In genomic region chr16:20619541-20620398, GRCm38 (mm10) we compare ENCODE assay signal across 8 mouse cellular contexts. TPM values are rescaled to one million over a fixed set of nuclear protein-coding genes. Genes with fewer than 3 reads are reported as not detected.
DNase-seq lines count a peak whose midpoint lies in the region; ATAC-seq and TF ChIP-seq lines count a peak whose summit lies in the region.

No protein-coding gene starts in this region.

- H3K4me3 ChIP-seq in forebrain, embryonic 10.5 days = peak overlapping the region; percentile 84
- H3K4me3 ChIP-seq in hindbrain, postnatal 0 days (ENCODE audit: low read length) = peak overlapping the region; percentile 84
- H3K4me3 ChIP-seq in liver, embryonic 16.5 days (ENCODE audit: low read depth, low read length) = peak overlapping the region; percentile 45

- H3K9me3 ChIP-seq in forebrain, embryonic 10.5 days = no peaks in the 10 kb centered on the region
- H3K9me3 ChIP-seq in hindbrain, postnatal 0 days (ENCODE audit: low read length) = no peaks in the 10 kb centered on the region
- no peaks in the 10 kb centered on the region for H3K9me3 ChIP-seq in liver, embryonic 16.5 days (replicated peaks; ENCODE audit: control insufficient read depth, low read length)

- H3K36me3 ChIP-seq in forebrain, embryonic 10.5 days (replicated peaks) = peaks cover 27% of the 10 kb centered on the region
- H3K36me3 ChIP-seq in hindbrain, postnatal 0 days (ENCODE audit: insufficient read depth, low read length) = no peaks in the 10 kb centered on the region
- no peaks in the 10 kb centered on the region for H3K36me3 ChIP-seq in liver, embryonic 16.5 days (ENCODE audit: control insufficient read depth, insufficient read depth)

- peaks cover 47% of the 10 kb centered on the region for H3K4me1 ChIP-seq in forebrain, embryonic 10.5 days
- peaks cover 8% of the 10 kb centered on the region; the same call in 1 of the 2 replicates for H3K4me1 ChIP-seq in hindbrain, postnatal 0 days (ENCODE audit: insufficient read depth, low read length)
- peaks cover 29% of the 10 kb centered on the region for H3K4me1 ChIP-seq in liver, embryonic 16.5 days (ENCODE audit: control insufficient read depth, low read depth, low read length)

- peak overlapping the region; percentile 88 for H3K4me2 ChIP-seq in hindbrain, postnatal 0 days (ENCODE audit: low read depth, low read length)
- peak overlapping the region; percentile 97 for H3K4me2 ChIP-seq in liver, embryonic 16.5 days (ENCODE audit: low read depth, low read length)

- 2% methylated on average over 82 of the region's 83 CpGs for WGBS in forebrain, embryonic 10.5 days
- WGBS in hindbrain, postnatal 0 days = 1% methylated on average over 61 of the region's 83 CpGs
- WGBS in liver, embryonic 16.5 days (ENCODE audit: insufficient replicate concordance) = 4% methylated on average over 77 of the region's 83 CpGs

- H3K27ac ChIP-seq in forebrain, embryonic 10.5 days = peak overlapping the region; percentile 65
- peak overlapping the region; percentile 94 for H3K27ac ChIP-seq in hindbrain, postnatal 0 days
- H3K27ac ChIP-seq in liver, embryonic 16.5 days (ENCODE audit: low read length) = no peak overlapping the region

- peak; percentile 22 for DNase-seq in right cerebral cortex, postnatal 25 days
- no peak for DNase-seq in right cerebral cortex, postnatal 10 days (ENCODE audit: low spot score in 2 of 2)
- DNase-seq in adrenal gland, postnatal 25 days = peak; percentile 56
- peak; percentile 49 for DNase-seq in forebrain, embryonic 10.5 days (ENCODE audit: extremely low spot score, low spot score)
- DNase-seq in hindbrain, postnatal 0 days (ENCODE audit: low spot score) = peak; percentile 56
- peak; percentile 67 for DNase-seq in retina, postnatal 1 day
- DNase-seq in layer of hippocampus, adult 9-10 months (ENCODE audit: low spot score) = no peak

- no peak for TF ChIP-seq CTCF in hindbrain, postnatal 0 days (IDR thresholded peaks at IDR 0.05; ENCODE audit: low read depth)

- peak overlapping the region; percentile 70 for H3K9ac ChIP-seq in hindbrain, postnatal 0 days (replicated peaks; ENCODE audit: low read length)
- no peak overlapping the region for H3K9ac ChIP-seq in liver, embryonic 16.5 days (ENCODE audit: low read depth, low read length)

- peak; percentile 21 for ATAC-seq in hindbrain, postnatal 0 days
- peak; percentile 7; the same call in 1 of the 2 replicates for ATAC-seq in liver, embryonic 16.5 days (ENCODE audit: low read depth)

- peaks cover 34% of the 10 kb centered on the region for H3K27me3 ChIP-seq in forebrain, embryonic 10.5 days (ENCODE audit: poor library complexity, severe bottlenecking)
- no peaks in the 10 kb centered on the region for H3K27me3 ChIP-seq in hindbrain, postnatal 0 days (ENCODE audit: insufficient read depth, low read length)
- H3K27me3 ChIP-seq in liver, embryonic 16.5 days (ENCODE audit: control insufficient read depth, insufficient read depth, low read depth, low read length) = peaks cover 67% of the 10 kb centered on the region

RNA-seq across cellular contexts. Expression of gene Camk2n2, which starts 1.3 kb away (rescaled TPM):
- total RNA-seq in adrenal gland, postnatal 25 days (2021) = 15.8 and 27.8 TPM in 2 replicates
- 2.4 and 2.5 TPM in 2 replicates for polyA plus RNA-seq in forebrain, embryonic 10.5 days (2016; fragmentation: Nextera tagmentation; extraction: Ambion mirVana)
- 70.2 and 82.9 TPM in 2 replicates for total RNA-seq in hindbrain, postnatal 0 days (2014; rRNA removed)
- 84.7 and 85.7 TPM in 2 replicates for polyA plus RNA-seq in hindbrain, postnatal 0 days (2015; fragmentation: Nextera tagmentation; extraction: Ambion mirVana)
- 0.15 and 0.18 TPM in 2 replicates for polyA plus RNA-seq in liver, embryonic 16.5 days (2015; fragmentation: Nextera tagmentation; extraction: Ambion mirVana)

RNA-seq across cellular contexts. Expression of gene Alg3, which starts 8.2 kb away (rescaled TPM):
- 26.2 and 41.4 TPM in 2 replicates for total RNA-seq in adrenal gland, postnatal 25 days (2021)
- 61.9 and 62.6 TPM in 2 replicates for polyA plus RNA-seq in forebrain, embryonic 10.5 days (2016; fragmentation: Nextera tagmentation; extraction: Ambion mirVana)
- 34.8 and 38.9 TPM in 2 replicates for total RNA-seq in hindbrain, postnatal 0 days (2014; rRNA removed)
- 35.5 and 36.5 TPM in 2 replicates for polyA plus RNA-seq in hindbrain, postnatal 0 days (2015; fragmentation: Nextera tagmentation; extraction: Ambion mirVana)
- polyA plus RNA-seq in liver, embryonic 16.5 days (2015; fragmentation: Nextera tagmentation; extraction: Ambion mirVana) = 17.7 and 18.5 TPM in 2 replicates

RNA-seq across cellular contexts. Expression of gene Gm49333, which starts 8.4 kb away (rescaled TPM):
- total RNA-seq in adrenal gland, postnatal 25 days (2021) = not detected in 2 replicates
- not detected in 2 replicates for polyA plus RNA-seq in forebrain, embryonic 10.5 days (2016; fragmentation: Nextera tagmentation; extraction: Ambion mirVana)
- total RNA-seq in hindbrain, postnatal 0 days (2014; rRNA removed) = 0.54 TPM in 1 of 2 replicates, not detected in the other
- not detected in 2 replicates for polyA plus RNA-seq in hindbrain, postnatal 0 days (2015; fragmentation: Nextera tagmentation; extraction: Ambion mirVana)
- not detected in 2 replicates for polyA plus RNA-seq in liver, embryonic 16.5 days (2015; fragmentation: Nextera tagmentation; extraction: Ambion mirVana)

RNA-seq across cellular contexts. Expression of gene Eef1akmt4, which starts 8.4 kb away (rescaled TPM):
- 7.2 and 9.1 TPM in 2 replicates for total RNA-seq in adrenal gland, postnatal 25 days (2021)
- 43.3 and 44.1 TPM in 2 replicates for polyA plus RNA-seq in forebrain, embryonic 10.5 days (2016; fragmentation: Nextera tagmentation; extraction: Ambion mirVana)
- total RNA-seq in hindbrain, postnatal 0 days (2014; rRNA removed) = 6.0 and 6.4 TPM in 2 replicates
- 5.6 and 6.5 TPM in 2 replicates for polyA plus RNA-seq in hindbrain, postnatal 0 days (2015; fragmentation: Nextera tagmentation; extraction: Ambion mirVana)
- polyA plus RNA-seq in liver, embryonic 16.5 days (2015; fragmentation: Nextera tagmentation; extraction: Ambion mirVana) = 13.0 and 15.0 TPM in 2 replicates

RNA-seq across cellular contexts. Expression of gene Ece2, which starts 9.9 kb away (rescaled TPM):
- 11.4 and 15.0 TPM in 2 replicates for total RNA-seq in adrenal gland, postnatal 25 days (2021)
- 4.3 and 5.1 TPM in 2 replicates for polyA plus RNA-seq in forebrain, embryonic 10.5 days (2016; fragmentation: Nextera tagmentation; extraction: Ambion mirVana)
- total RNA-seq in hindbrain, postnatal 0 days (2014; rRNA removed) = 14.7 and 24.6 TPM in 2 replicates
- polyA plus RNA-seq in hindbrain, postnatal 0 days (2015; fragmentation: Nextera tagmentation; extraction: Ambion mirVana) = 16.0 and 16.6 TPM in 2 replicates
- polyA plus RNA-seq in liver, embryonic 16.5 days (2015; fragmentation: Nextera tagmentation; extraction: Ambion mirVana) = 0.09 and 0.15 TPM in 2 replicates

Comparison
In these comparisons a context has a peak if more than half of its experiments do, and no peak if none do; other contexts are left out.
1. DNase-seq: peak in right cerebral cortex, postnatal 25 days (single experiment), adrenal gland, postnatal 25 days (single experiment), forebrain, embryonic 10.5 days (single experiment), hindbrain, postnatal 0 days (single experiment) and retina, postnatal 1 day (single experiment); none in right cerebral cortex, postnatal 10 days (0 of 2) and layer of hippocampus, adult 9-10 months (single experiment).
2. RNA of gene Camk2n2, which starts 1.3 kb away (polyA plus RNA-seq): 84.7 to 85.7 TPM in hindbrain, postnatal 0 days; 2.4 to 2.5 TPM in forebrain, embryonic 10.5 days and 0.15 to 0.18 TPM in liver, embryonic 16.5 days; every median in the first group is over 10 times any median in the second.
3. Peak in every context shown above with its lines, with median percentiles within 50 percentile points of each other: H3K4me3 ChIP-seq.